Mouse (Mus musculus): ENCODE measurements around the gene Zdhhc12. TPM values are rescaled to one million over a fixed set of nuclear protein-coding genes. Genes with fewer than 3 reads are reported as not detected.

Gene Zdhhc12
- polyA plus RNA-seq, 1 experiment from 2014 or later = 60.3 TPM

GRCm38 (mm10) chr2:30064298-30064697 lies 29.1 kb downstream of the Zdhhc12 start:
- Histone ChIP-seq H3K27me3 (replicated peaks; ENCODE audit: control insufficient read depth, insufficient read depth, low read length) (no peaks in the 10 kb centered on the region), H3K27ac (ENCODE audit: low read depth) (no peak overlapping the region; the same call in 1 of the 2 replicates), H3K4me3 (ENCODE audit: low read depth, low read length) (peak overlapping the region; percentile 57), H3K9ac (ENCODE audit: low read length) (0 out of 2 replicates have a peak overlapping the region, but pooled peaks have one; percentile 67), H3K4me2 (ENCODE audit: low read length) (peak overlapping the region; percentile 90), H3K4me1 (replicated peaks; ENCODE audit: control insufficient read depth, insufficient read depth, low read length) (peaks cover 26% of the 10 kb centered on the region), H3K36me3 (ENCODE audit: control insufficient read depth, insufficient read depth, low read length) (peaks cover 13% of the 10 kb centered on the region), H3K9me3 (ENCODE audit: control insufficient read depth, low read length) (no peaks in the 10 kb centered on the region)
- ATAC-seq (replicated peaks; ENCODE audit: low FRiP score, low TSS enrichment, low read depth) (no peak), DNase-seq (ENCODE audit: low spot score) (no peak)
- 37% methylated on average over 3 of the region's 3 CpGs for WGBS

- Histone ChIP-seq H3K27me3 (replicated peaks; ENCODE audit: control insufficient read depth, insufficient read depth, low read length) (no peaks in the 10 kb centered on the region), H3K4me3 (ENCODE audit: low read depth, low read length) (peak overlapping the region; percentile 57), H3K4me2 (ENCODE audit: low read length) (peak overlapping the region; percentile 90), H3K9me3 (ENCODE audit: control insufficient read depth, low read length) (no peaks in the 10 kb centered on the region), H3K9ac (ENCODE audit: low read length) (peak overlapping the region; percentile 67), H3K27ac (ENCODE audit: low read depth) (no peak overlapping the region; the same call in 1 of the 2 replicates), H3K36me3 (ENCODE audit: control insufficient read depth, insufficient read depth, low read length) (peaks cover 8% of the 10 kb centered on the region), H3K4me1 (replicated peaks; ENCODE audit: control insufficient read depth, insufficient read depth, low read length) (peaks cover 26% of the 10 kb centered on the region)
- WGBS = 10% methylated on average over 3 of the region's 3 CpGs
- no peak for DNase-seq (ENCODE audit: low spot score)
- ATAC-seq (replicated peaks; ENCODE audit: low FRiP score, low TSS enrichment, low read depth) = no peak
These were observed 29.7 kb downstream of the Zdhhc12 start for GRCm38 (mm10) chr2:30063791-30064190.

- ATAC-seq (replicated peaks; ENCODE audit: low FRiP score, low TSS enrichment, low read depth) (no peak), DNase-seq (ENCODE audit: low spot score) (no peak)
- H3K4me3 ChIP-seq (ENCODE audit: low read depth, low read length) = peak overlapping the region; percentile 57
- peaks cover 22% of the 10 kb centered on the region for H3K4me1 ChIP-seq (replicated peaks; ENCODE audit: control insufficient read depth, insufficient read depth, low read length)
- H3K9me3 ChIP-seq (ENCODE audit: control insufficient read depth, low read length) = no peaks in the 10 kb centered on the region
- peaks cover 2% of the 10 kb centered on the region for H3K36me3 ChIP-seq (ENCODE audit: control insufficient read depth, insufficient read depth, low read length)
- H3K4me2 ChIP-seq (ENCODE audit: low read length) = peak overlapping the region; percentile 90
- no peaks in the 10 kb centered on the region for H3K27me3 ChIP-seq (replicated peaks; ENCODE audit: control insufficient read depth, insufficient read depth, low read length)
- WGBS = 3% methylated on average over 8 of the region's 8 CpGs
- H3K9ac ChIP-seq (ENCODE audit: low read length) = peak overlapping the region; percentile 67
- H3K27ac ChIP-seq (ENCODE audit: low read depth) = peak overlapping the region; percentile 89
These were observed 30.2 kb downstream of the Zdhhc12 start for GRCm38 (mm10) chr2:30063235-30063634.

GRCm38 (mm10) chr2:30062249-30063093 lies 31.0 kb downstream of the Zdhhc12 start:
- Histone ChIP-seq H3K27ac (ENCODE audit: low read depth) (peak overlapping the region; percentile 89), H3K9me3 (ENCODE audit: control insufficient read depth, low read length) (no peaks in the 10 kb centered on the region), H3K4me1 (replicated peaks; ENCODE audit: control insufficient read depth, insufficient read depth, low read length) (peaks cover 21% of the 10 kb centered on the region), H3K4me2 (ENCODE audit: low read length) (peak overlapping the region; percentile 90), H3K36me3 (ENCODE audit: control insufficient read depth, insufficient read depth, low read length) (no peaks in the 10 kb centered on the region), H3K4me3 (ENCODE audit: low read depth, low read length) (peak overlapping the region; percentile 57), H3K9ac (ENCODE audit: low read length) (peak overlapping the region; percentile 67), H3K27me3 (replicated peaks; ENCODE audit: control insufficient read depth, insufficient read depth, low read length) (no peaks in the 10 kb centered on the region)
- under 1% methylated on average over 40 of the region's 40 CpGs for WGBS
- DNase-seq (ENCODE audit: low spot score) = peak; percentile 90
- ATAC-seq (replicated peaks; ENCODE audit: low FRiP score, low TSS enrichment, low read depth) = peak; percentile 36; the same call in 1 of the 2 replicates

GRCm38 (mm10) chr2:30061215-30062166 lies 32.0 kb downstream of the Zdhhc12 start:
- Histone ChIP-seq H3K27me3 (replicated peaks; ENCODE audit: control insufficient read depth, insufficient read depth, low read length) (no peaks in the 10 kb centered on the region), H3K9me3 (ENCODE audit: control insufficient read depth, low read length) (no peaks in the 10 kb centered on the region), H3K36me3 (ENCODE audit: control insufficient read depth, insufficient read depth, low read length) (no peaks in the 10 kb centered on the region), H3K27ac (ENCODE audit: low read depth) (peak overlapping the region; percentile 89), H3K4me2 (ENCODE audit: low read length) (peak overlapping the region; percentile 90), H3K4me3 (ENCODE audit: low read depth, low read length) (peak overlapping the region; percentile 57), H3K9ac (ENCODE audit: low read length) (peak overlapping the region; percentile 67), H3K4me1 (replicated peaks; ENCODE audit: control insufficient read depth, insufficient read depth, low read length) (peaks cover 21% of the 10 kb centered on the region)
- peak; percentile 30 for ATAC-seq (replicated peaks; ENCODE audit: low FRiP score, low TSS enrichment, low read depth)
- peak; percentile 80 for DNase-seq (ENCODE audit: low spot score)
- WGBS = 6% methylated on average over 37 of the region's 37 CpGs

GRCm38 (mm10) chr2:30058418-30058817 lies 35.0 kb downstream of the Zdhhc12 start:
- Histone ChIP-seq H3K36me3 (ENCODE audit: control insufficient read depth, insufficient read depth, low read length) (no peaks in the 10 kb centered on the region), H3K4me2 (ENCODE audit: low read length) (no peak overlapping the region), H3K4me1 (replicated peaks; ENCODE audit: control insufficient read depth, insufficient read depth, low read length) (peaks cover 8% of the 10 kb centered on the region), H3K4me3 (ENCODE audit: low read depth, low read length) (no peak overlapping the region), H3K27ac (ENCODE audit: low read depth) (no peak overlapping the region), H3K9me3 (ENCODE audit: control insufficient read depth, low read length) (no peaks in the 10 kb centered on the region), H3K9ac (ENCODE audit: low read length) (no peak overlapping the region), H3K27me3 (replicated peaks; ENCODE audit: control insufficient read depth, insufficient read depth, low read length) (no peaks in the 10 kb centered on the region)
- ATAC-seq (replicated peaks; ENCODE audit: low FRiP score, low TSS enrichment, low read depth) (no peak), DNase-seq (ENCODE audit: low spot score) (no peak)
- 58% methylated on average over 5 of the region's 5 CpGs for WGBS

- H3K27me3 ChIP-seq (replicated peaks; ENCODE audit: control insufficient read depth, insufficient read depth, low read length) = no peaks in the 10 kb centered on the region
- no peaks in the 10 kb centered on the region for H3K36me3 ChIP-seq (ENCODE audit: control insufficient read depth, insufficient read depth, low read length)
- H3K4me1 ChIP-seq (replicated peaks; ENCODE audit: control insufficient read depth, insufficient read depth, low read length) = peaks cover 3% of the 10 kb centered on the region; the same call in 1 of the 2 replicates
- WGBS = 49% methylated on average over 12 of the region's 12 CpGs
- H3K4me3 ChIP-seq (ENCODE audit: low read depth, low read length) = no peak within 1 kb of the TSS
- no peak for ATAC-seq (replicated peaks; ENCODE audit: low FRiP score, low TSS enrichment, low read depth)
- H3K9me3 ChIP-seq (ENCODE audit: control insufficient read depth, low read length) = no peaks in the 10 kb centered on the region
- DNase-seq (ENCODE audit: low spot score) = no peak
- H3K27ac ChIP-seq (ENCODE audit: low read depth) = no peak within 1 kb of the TSS
- H3K4me2 ChIP-seq (ENCODE audit: low read length) = no peak within 1 kb of the TSS
- no peak within 1 kb of the TSS for H3K9ac ChIP-seq (ENCODE audit: low read length)
These were observed 36.1 kb downstream of the Zdhhc12 start, which contains the start of gene Set for GRCm38 (mm10) chr2:30057223-30057904. Set (plus strand) TSS chr2:30057378.

- Histone ChIP-seq H3K4me1 (replicated peaks; ENCODE audit: control insufficient read depth, insufficient read depth, low read length) (peaks cover 3% of the 10 kb centered on the region; the same call in 1 of the 2 replicates), H3K36me3 (ENCODE audit: control insufficient read depth, insufficient read depth, low read length) (no peaks in the 10 kb centered on the region), H3K9ac (ENCODE audit: low read length) (no peak overlapping the region), H3K4me2 (ENCODE audit: low read length) (no peak overlapping the region), H3K27me3 (replicated peaks; ENCODE audit: control insufficient read depth, insufficient read depth, low read length) (no peaks in the 10 kb centered on the region), H3K27ac (ENCODE audit: low read depth) (no peak overlapping the region), H3K4me3 (ENCODE audit: low read depth, low read length) (no peak overlapping the region), H3K9me3 (ENCODE audit: control insufficient read depth, low read length) (no peaks in the 10 kb centered on the region)
- 86% methylated on average over 3 of the region's 3 CpGs for WGBS
- no peak for ATAC-seq (replicated peaks; ENCODE audit: low FRiP score, low TSS enrichment, low read depth)
- no peak for DNase-seq (ENCODE audit: low spot score)
These were observed 36.7 kb downstream of the Zdhhc12 start for GRCm38 (mm10) chr2:30056736-30057135.
